Mouse (Mus musculus) c-Kit-positive CD71-negative TER-119-negative erythroid progenitor cells, embryonic 14.5 days (primary cell): ENCODE results near the gene Gm3194.
"Not testable (repeated sequence)": the region's sequence is repeated elsewhere in the genome, so short reads cannot be mapped to it uniquely, and the experiment has no call there.

Source experiments
- DNase-seq: peaks from one replicate; pipeline ENCODE4 v3.0.0-alpha.2; 2013; ENCODE audit warnings: low read depth

Gene Gm3194

DNA sequence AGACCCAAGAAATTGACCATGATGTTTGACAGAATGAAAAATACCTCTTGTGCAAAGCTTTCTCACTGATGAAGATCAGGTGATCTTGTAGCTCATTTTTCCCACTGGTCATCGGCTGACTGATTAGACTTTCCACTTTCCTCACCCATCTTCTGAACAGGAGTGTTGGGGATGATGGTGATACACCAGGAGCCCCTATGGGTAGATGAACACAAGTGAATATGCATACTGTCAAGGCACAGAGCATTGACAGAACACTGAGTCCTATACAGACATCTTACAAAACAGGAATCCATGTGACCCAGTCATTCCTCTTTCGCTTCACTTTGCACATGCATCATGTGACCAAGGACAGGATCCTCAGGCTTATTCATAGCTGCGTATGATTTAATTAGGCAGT, at the start of gene Gm3194:
Gm3194 (minus strand) TSS at position 101 of the 400 bp plus-strand sequence.
- DNase-seq: not testable (repeated sequence)

DNA sequence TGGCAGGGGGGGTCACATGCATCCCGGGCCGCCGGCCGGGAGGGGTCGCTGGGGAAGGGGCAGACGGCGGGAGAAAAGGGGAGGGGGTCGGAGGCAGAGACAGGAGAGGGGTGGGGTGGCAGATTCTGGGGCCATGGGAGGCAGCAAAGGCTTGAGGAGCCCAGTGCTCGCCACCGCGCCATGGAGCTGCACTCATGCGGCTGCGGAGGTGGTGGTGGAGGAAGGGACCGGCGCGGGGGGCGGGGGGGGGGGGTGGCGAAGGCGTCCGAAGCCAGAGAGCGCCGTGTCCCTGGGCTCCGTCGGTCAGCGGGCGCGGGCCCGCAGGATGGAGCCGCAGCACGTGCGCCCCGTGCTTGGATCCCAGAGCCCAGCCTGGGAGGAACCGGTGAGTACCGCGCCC, 46.1 kb upstream of the Gm3194 start, which contains the start of gene Gm3488:
Gm3488 (plus strand) TSS at position 301 of the 400 bp plus-strand sequence.
- DNase-seq: not testable (repeated sequence)

DNA sequence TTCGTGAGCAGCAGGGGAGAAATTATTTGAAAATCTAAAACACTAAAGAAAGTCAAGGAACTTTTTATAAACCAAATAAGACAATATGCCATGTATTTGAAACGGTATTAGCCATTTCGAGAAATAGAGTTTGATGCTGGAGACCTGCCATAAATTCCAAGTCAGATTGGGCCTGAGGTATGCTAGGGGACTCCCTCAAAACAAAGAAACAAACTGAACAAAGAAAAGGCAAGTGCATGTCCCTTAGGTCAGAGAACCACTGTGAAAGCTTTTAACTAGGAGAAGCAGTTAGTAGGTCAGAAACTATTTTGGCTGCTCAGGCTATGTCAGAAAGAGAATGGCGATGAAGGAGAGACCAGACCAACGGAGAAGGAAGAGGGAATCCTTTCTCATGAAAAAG, 28.6 kb upstream of the Gm3194 start, which contains the start of gene Gm3187:
Gm3187 (plus strand) TSS at position 301 of the 400 bp plus-strand sequence.
- not testable (repeated sequence) for DNase-seq

DNA sequence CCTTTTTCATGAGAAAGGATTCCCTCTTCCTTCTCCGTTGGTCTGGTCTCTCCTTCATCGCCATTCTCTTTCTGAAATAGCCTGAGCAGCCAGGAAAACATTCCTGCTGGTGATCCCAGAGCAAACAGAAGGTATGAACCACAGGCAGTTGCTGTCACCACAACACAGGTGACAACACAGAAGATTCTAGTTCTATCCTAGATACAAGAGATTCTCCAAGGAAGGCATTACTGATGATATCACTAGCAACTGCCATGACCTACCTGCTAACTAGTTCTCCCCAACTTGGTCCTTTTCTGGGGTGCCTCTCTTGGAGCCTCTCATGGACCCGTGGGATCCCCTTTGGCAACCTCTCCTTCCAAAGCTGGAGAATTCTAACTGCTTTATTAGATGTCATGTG, 22.5 kb upstream of the Gm3194 start, which contains the start of gene Gm8246:
Gm8246 (minus strand) TSS at position 101 of the 400 bp plus-strand sequence.
- DNase-seq: not testable (repeated sequence)

DNA sequence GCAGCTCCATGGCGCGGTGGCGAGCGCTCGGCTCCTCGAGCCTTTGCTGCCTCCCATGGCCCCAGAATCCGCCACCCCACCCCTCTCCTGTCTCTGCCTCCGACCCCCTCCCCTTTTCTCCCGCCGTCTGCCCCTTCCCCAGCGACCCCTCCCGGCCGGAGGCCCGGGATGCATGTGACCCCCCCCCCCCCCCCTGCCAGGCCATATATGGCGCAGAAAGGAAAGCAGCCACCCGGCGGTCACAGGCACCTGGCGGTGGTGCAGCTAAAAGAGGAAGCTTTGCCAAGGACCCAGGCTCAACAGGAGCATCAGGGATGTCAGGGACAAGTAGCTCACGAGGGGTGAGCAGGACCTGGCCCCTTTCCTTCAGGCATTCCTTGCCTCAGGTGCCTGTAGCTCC, 5.2 kb upstream of the Gm3194 start:
- not testable (repeated sequence) for DNase-seq

DNA sequence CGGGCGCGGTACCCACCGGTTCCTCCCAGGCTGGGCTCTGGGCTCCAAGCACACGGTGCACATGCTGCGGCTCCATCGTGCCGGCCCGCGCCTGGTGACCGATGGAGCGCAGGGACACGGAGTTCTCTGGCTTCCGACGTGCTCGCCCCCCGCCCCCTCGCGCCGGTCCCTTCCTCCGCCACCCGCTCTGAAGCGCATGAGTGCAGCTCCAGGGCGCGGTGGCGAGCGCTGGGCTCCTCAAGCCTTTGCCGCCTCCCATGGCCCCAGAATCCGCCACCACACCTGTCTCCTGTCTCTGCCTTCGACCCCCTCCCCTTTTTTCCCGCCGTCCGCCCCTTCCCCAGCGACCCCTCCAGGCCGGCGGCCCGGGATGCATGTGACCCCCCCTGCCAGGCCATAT, 66.3 kb downstream of the Gm3194 start, which contains the start of gene Gm3500:
Gm3500 (minus strand) TSS at position 101 of the 400 bp plus-strand sequence.
- DNase-seq: not testable (repeated sequence)
